18 mouse cellular contexts compared by ENCODE assay signal in the genomic region with DNA sequence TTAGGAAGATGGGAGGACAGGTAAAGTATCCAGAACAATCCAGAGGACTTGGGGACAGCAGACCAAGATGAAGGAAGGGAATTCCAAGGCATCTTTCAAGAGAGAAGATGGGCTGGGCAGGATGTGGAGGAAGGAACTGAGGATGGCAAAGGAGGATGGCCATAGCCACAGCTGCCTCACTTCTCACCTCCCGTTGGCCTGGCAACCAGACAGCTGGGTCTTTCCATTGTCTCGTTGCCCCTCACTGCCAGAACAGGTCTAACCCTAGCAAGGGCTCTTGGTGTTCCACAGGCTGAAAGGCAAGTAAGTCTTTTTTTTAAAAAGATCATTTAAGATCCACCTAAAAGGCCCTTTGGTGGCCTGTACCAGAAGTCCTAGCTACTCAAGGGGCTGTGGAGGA. TPM values are rescaled to one million over a fixed set of nuclear protein-coding genes. Genes with fewer than 3 reads are reported as not detected.
A peak's percentile ranks its signal among the peaks of the same experiment; 100 is the strongest.
DNase-seq lines count a peak whose midpoint lies in the region; ATAC-seq and TF ChIP-seq lines count a peak whose summit lies in the region.
"Had no signal": no experiment of that assay in that cellular context is flagged by ENCODE, and none has a peak within 500 bp of the region (broad histone marks: within the 10 kb centered on the region; RNA-seq: fewer than 3 reads in every experiment).

No protein-coding gene starts in this region.

- TF ChIP-seq CTCF in liver, postnatal 0 days (IDR thresholded peaks at IDR 0.05; ENCODE audit: low read depth): no peak

- ATAC-seq in forebrain, embryonic 13.5 days: no peak
- ATAC-seq in forebrain, embryonic 14.5 days: no peak
- no peak for ATAC-seq in hindbrain, embryonic 14.5 days (ENCODE audit: low FRiP score)
- ATAC-seq in midbrain, embryonic 15.5 days (replicated peaks): no peak
- no peak for ATAC-seq in liver, postnatal 0 days
- ATAC-seq: CD4-positive, CD25-positive, alpha-beta regulatory T cell, adult 4 months; liver, embryonic 12.5 days; Patski had no signal

- no peak overlapping the region for H3K9ac ChIP-seq in forebrain, embryonic 13.5 days
- no peak overlapping the region for H3K9ac ChIP-seq in forebrain, embryonic 14.5 days (ENCODE audit: low read length)
- no peak overlapping the region for H3K9ac ChIP-seq in hindbrain, embryonic 14.5 days
- no peak overlapping the region for H3K9ac ChIP-seq in midbrain, embryonic 15.5 days
- no peak overlapping the region for H3K9ac ChIP-seq in liver, postnatal 0 days (replicated peaks)
- H3K9ac ChIP-seq: limb, embryonic 12.5 days; liver, embryonic 12.5 days; lung, embryonic 14.5 days had no signal

- 0 out of 2 replicates have a peak overlapping the region, but pooled peaks have one; percentile 27 for H3K27ac ChIP-seq in forebrain, embryonic 13.5 days
- no peak overlapping the region for H3K27ac ChIP-seq in forebrain, embryonic 10.5 days
- peak overlapping the region; percentile 0; the same call in 1 of the 2 replicates for H3K27ac ChIP-seq in forebrain, embryonic 14.5 days (ENCODE audit: low read depth, low read length)
- H3K27ac ChIP-seq in hindbrain, embryonic 14.5 days: peak overlapping the region; percentile 79
- peak overlapping the region; percentile 73 for H3K27ac ChIP-seq in midbrain, embryonic 15.5 days
- H3K27ac ChIP-seq in liver, postnatal 0 days (ENCODE audit: low read depth): no peak overlapping the region
- H3K27ac ChIP-seq: limb, embryonic 12.5 days; liver, embryonic 12.5 days had no signal

- no peaks in the 10 kb centered on the region for H3K36me3 ChIP-seq in forebrain, embryonic 13.5 days (ENCODE audit: poor library complexity, severe bottlenecking)
- no peaks in the 10 kb centered on the region for H3K36me3 ChIP-seq in forebrain, embryonic 10.5 days (replicated peaks)
- no peaks in the 10 kb centered on the region for H3K36me3 ChIP-seq in forebrain, embryonic 14.5 days (ENCODE audit: control insufficient read depth, insufficient read depth, low read length)
- no peaks in the 10 kb centered on the region for H3K36me3 ChIP-seq in hindbrain, embryonic 14.5 days (replicated peaks; ENCODE audit: control insufficient read depth, insufficient read depth)
- H3K36me3 ChIP-seq in midbrain, embryonic 15.5 days (replicated peaks): no peaks in the 10 kb centered on the region
- no peaks in the 10 kb centered on the region for H3K36me3 ChIP-seq in liver, postnatal 0 days (replicated peaks; ENCODE audit: insufficient read depth, low read length)
- H3K36me3 ChIP-seq: limb, embryonic 12.5 days; liver, embryonic 12.5 days had no signal

- H3K27me3 ChIP-seq in forebrain, embryonic 13.5 days: no peaks in the 10 kb centered on the region
- no peaks in the 10 kb centered on the region for H3K27me3 ChIP-seq in forebrain, embryonic 10.5 days (ENCODE audit: poor library complexity, severe bottlenecking)
- H3K27me3 ChIP-seq in forebrain, embryonic 14.5 days (replicated peaks; ENCODE audit: control insufficient read depth, insufficient read depth, low read length): no peaks in the 10 kb centered on the region
- no peaks in the 10 kb centered on the region for H3K27me3 ChIP-seq in hindbrain, embryonic 14.5 days (ENCODE audit: control insufficient read depth, insufficient read depth, low read length)
- no peaks in the 10 kb centered on the region for H3K27me3 ChIP-seq in midbrain, embryonic 15.5 days (replicated peaks)
- no peaks in the 10 kb centered on the region for H3K27me3 ChIP-seq in liver, postnatal 0 days (ENCODE audit: insufficient read depth, low read length)
- H3K27me3 ChIP-seq: limb, embryonic 12.5 days; liver, embryonic 12.5 days; Patski had no signal

- no peak for TF ChIP-seq EP300 in liver, postnatal 0 days (IDR thresholded peaks at IDR 0.05; ENCODE audit: low read depth)

- H3K4me3 ChIP-seq in forebrain, embryonic 13.5 days: no peak overlapping the region
- no peak overlapping the region for H3K4me3 ChIP-seq in forebrain, embryonic 10.5 days
- H3K4me3 ChIP-seq in forebrain, embryonic 14.5 days (ENCODE audit: low read depth, low read length): no peak overlapping the region
- H3K4me3 ChIP-seq in hindbrain, embryonic 14.5 days (replicated peaks; ENCODE audit: low read length): no peak overlapping the region
- H3K4me3 ChIP-seq in midbrain, embryonic 15.5 days: no peak overlapping the region
- H3K4me3 ChIP-seq in liver, postnatal 0 days (ENCODE audit: low read depth, low read length): no peak overlapping the region
- H3K4me3 ChIP-seq: limb, embryonic 12.5 days; liver, embryonic 12.5 days had no signal

- peaks cover 15% of the 10 kb centered on the region for H3K4me1 ChIP-seq in forebrain, embryonic 13.5 days
- peaks cover 19% of the 10 kb centered on the region for H3K4me1 ChIP-seq in forebrain, embryonic 10.5 days
- peaks cover 18% of the 10 kb centered on the region for H3K4me1 ChIP-seq in forebrain, embryonic 14.5 days (ENCODE audit: control insufficient read depth, insufficient read depth, low read length)
- peaks cover 14% of the 10 kb centered on the region for H3K4me1 ChIP-seq in hindbrain, embryonic 14.5 days (replicated peaks; ENCODE audit: control insufficient read depth, insufficient read depth, low read length)
- H3K4me1 ChIP-seq in midbrain, embryonic 15.5 days: peaks cover 24% of the 10 kb centered on the region
- H3K4me1 ChIP-seq in liver, postnatal 0 days (ENCODE audit: insufficient read depth): no peaks in the 10 kb centered on the region
- H3K4me1 ChIP-seq: limb, embryonic 12.5 days; liver, embryonic 12.5 days had no signal

- no peaks in the 10 kb centered on the region for H3K9me3 ChIP-seq in forebrain, embryonic 13.5 days (replicated peaks)
- no peaks in the 10 kb centered on the region for H3K9me3 ChIP-seq in forebrain, embryonic 10.5 days
- no peaks in the 10 kb centered on the region for H3K9me3 ChIP-seq in forebrain, embryonic 14.5 days (replicated peaks; ENCODE audit: control insufficient read depth, low read length)
- H3K9me3 ChIP-seq in hindbrain, embryonic 14.5 days (ENCODE audit: control insufficient read depth, low read length): no peaks in the 10 kb centered on the region
- H3K9me3 ChIP-seq in midbrain, embryonic 15.5 days: no peaks in the 10 kb centered on the region
- no peaks in the 10 kb centered on the region for H3K9me3 ChIP-seq in liver, postnatal 0 days (ENCODE audit: low read length)
- H3K9me3 ChIP-seq: limb, embryonic 12.5 days; liver, embryonic 12.5 days had no signal

- WGBS in forebrain, embryonic 13.5 days: 55% methylated on average over 2 of the region's 2 CpGs
- 56% methylated on average over 2 of the region's 2 CpGs for WGBS in forebrain, embryonic 10.5 days
- 47% methylated on average over 2 of the region's 2 CpGs for WGBS in forebrain, embryonic 14.5 days
- 44% methylated on average over 2 of the region's 2 CpGs for WGBS in hindbrain, embryonic 14.5 days
- WGBS in midbrain, embryonic 15.5 days: 45% methylated on average over 2 of the region's 2 CpGs
- WGBS in liver, postnatal 0 days (ENCODE audit: insufficient replicate concordance): 55% methylated on average over 2 of the region's 2 CpGs

- DNase-seq in forebrain, embryonic 10.5 days (ENCODE audit: extremely low spot score, low spot score): no peak
- DNase-seq in forebrain, embryonic 14.5 days (ENCODE audit: low spot score): no peak
- no peak for DNase-seq in hindbrain, embryonic 14.5 days (ENCODE audit: low spot score)
- DNase-seq in retina, postnatal 1 day: no peak
- no peak for DNase-seq in lung, postnatal 25 days (ENCODE audit: low spot score)
- no peak for DNase-seq in liver, postnatal 0 days
- DNase-seq: adrenal gland, postnatal 25 days; cerebellum, adult 11-12 months; cerebellum, postnatal 25 days; embryo, embryonic 11 days; kidney, adult 11 months; lung, embryonic 14.5 days had no signal

- no peak overlapping the region for H3K4me2 ChIP-seq in forebrain, embryonic 13.5 days
- no peak overlapping the region for H3K4me2 ChIP-seq in forebrain, embryonic 14.5 days (ENCODE audit: low read length)
- H3K4me2 ChIP-seq in hindbrain, embryonic 14.5 days (replicated peaks): peak overlapping the region; percentile 0; the same call in 1 of the 2 replicates
- H3K4me2 ChIP-seq in midbrain, embryonic 15.5 days: no peak overlapping the region
- no peak overlapping the region for H3K4me2 ChIP-seq in liver, postnatal 0 days (ENCODE audit: low read depth, low read length)
- H3K4me2 ChIP-seq: limb, embryonic 12.5 days; liver, embryonic 12.5 days; lung, embryonic 14.5 days had no signal

RNA-seq across cellular contexts. Expression of a gene that starts 59.3 kb away (rescaled TPM):
- polyA plus RNA-seq in forebrain, embryonic 13.5 days (2015; fragmentation: Nextera tagmentation; extraction: Ambion mirVana): 47.6 and 49.4 TPM in 2 replicates
- 54.6 and 56.4 TPM in 2 replicates for polyA plus RNA-seq in forebrain, embryonic 10.5 days (2016; fragmentation: Nextera tagmentation; extraction: Ambion mirVana)
- polyA plus RNA-seq in forebrain, embryonic 14.5 days (2014; fragmentation: Nextera tagmentation; extraction: Ambion mirVana): 60.9 and 64.8 TPM in 2 replicates
- 58.0 and 58.5 TPM in 2 replicates for polyA plus RNA-seq in hindbrain, embryonic 14.5 days (2014; fragmentation: Nextera tagmentation; extraction: Ambion mirVana)
- polyA plus RNA-seq in midbrain, embryonic 15.5 days (2015; fragmentation: Nextera tagmentation; extraction: Ambion mirVana): 51.2 and 53.2 TPM in 2 replicates
- polyA plus RNA-seq in liver, postnatal 0 days (2015; fragmentation: Nextera tagmentation; extraction: Ambion mirVana): 23.2 and 23.8 TPM in 2 replicates

RNA-seq across cellular contexts. Expression of a gene that starts 59.3 kb away (rescaled TPM):
- 44.9 and 49.2 TPM in 2 replicates for polyA plus RNA-seq in forebrain, embryonic 13.5 days (2015; fragmentation: Nextera tagmentation; extraction: Ambion mirVana)
- polyA plus RNA-seq in forebrain, embryonic 10.5 days (2016; fragmentation: Nextera tagmentation; extraction: Ambion mirVana): 84.1 and 85.3 TPM in 2 replicates
- 45.6 and 48.0 TPM in 2 replicates for polyA plus RNA-seq in forebrain, embryonic 14.5 days (2014; fragmentation: Nextera tagmentation; extraction: Ambion mirVana)
- 40.0 and 40.9 TPM in 2 replicates for polyA plus RNA-seq in hindbrain, embryonic 14.5 days (2014; fragmentation: Nextera tagmentation; extraction: Ambion mirVana)
- 38.9 and 41.6 TPM in 2 replicates for polyA plus RNA-seq in midbrain, embryonic 15.5 days (2015; fragmentation: Nextera tagmentation; extraction: Ambion mirVana)
- polyA plus RNA-seq in liver, postnatal 0 days (2015; fragmentation: Nextera tagmentation; extraction: Ambion mirVana): 16.6 and 17.3 TPM in 2 replicates

Comparison
In these comparisons a context has a peak if more than half of its experiments do, and no peak if none do; other contexts are left out.
1. H3K27ac ChIP-seq: peak in forebrain, embryonic 13.5 days (single experiment), forebrain, embryonic 14.5 days (single experiment), hindbrain, embryonic 14.5 days (single experiment) and midbrain, embryonic 15.5 days (single experiment); none in forebrain, embryonic 10.5 days (single experiment) and liver, postnatal 0 days (single experiment).